Mouse (Mus musculus) heart, postnatal 0 days (tissue): ENCODE data around the gene Tmprss9.

ENCODE experiments used
- CTCF ChIP-seq: IDR thresholded peaks from 2 replicates; pipeline ENCODE4 v1.5.1; 2016; ENCODE audit warnings: antibody characterized with exemption, control low read depth, low read depth
- EP300 ChIP-seq: IDR thresholded peaks from 2 replicates; pipeline ENCODE4 v1.6.1; 2016; ENCODE audit warnings: antibody characterized with exemption, low read depth

DNA sequence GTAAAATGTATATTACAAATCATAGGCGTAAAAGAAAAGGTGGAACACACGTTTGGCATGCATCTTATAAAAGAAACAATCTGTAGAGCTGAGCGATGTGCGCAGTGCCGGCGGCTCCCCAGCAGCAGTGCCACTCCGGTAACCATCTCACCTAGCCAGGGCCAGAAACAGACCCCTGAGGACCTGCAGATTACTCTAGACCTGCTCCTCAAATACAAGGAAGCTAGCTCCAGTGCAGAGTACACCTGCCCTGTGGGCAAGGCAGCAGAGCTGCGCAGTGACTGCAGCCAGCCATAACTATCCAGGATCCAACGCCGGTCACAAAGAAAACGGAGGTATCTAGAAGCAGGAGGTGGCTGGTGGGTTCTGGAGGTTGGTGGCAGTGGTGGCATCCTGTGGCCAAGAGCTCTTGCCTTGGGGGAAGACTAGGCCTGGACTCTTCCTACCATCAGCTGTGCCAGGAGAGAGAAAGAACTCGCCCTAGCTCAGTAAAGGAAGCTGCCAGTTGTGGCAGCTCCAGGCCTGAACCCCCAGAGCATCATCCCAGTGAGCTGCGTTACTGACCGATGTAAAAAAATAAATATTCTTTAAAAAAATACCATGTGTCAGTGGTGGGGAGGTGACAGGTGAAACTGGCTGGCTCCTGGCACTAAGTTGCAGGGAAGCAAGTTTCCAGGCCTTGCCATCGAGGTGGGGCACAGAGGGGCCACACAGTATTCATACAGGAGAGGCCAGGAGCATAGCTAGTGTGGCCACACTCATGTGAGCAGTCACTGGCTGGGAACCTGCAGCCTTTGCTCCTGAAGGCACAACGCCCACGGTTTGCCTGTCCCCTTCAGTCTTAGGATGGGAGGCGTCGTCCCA is 30.0 kb downstream of the Tmprss9 start:
- TF ChIP-seq CTCF (no peak), EP300 (no peak)
